Comparison of ENCODE assay signal across 9 mouse cellular contexts in genomic region chr4:109504885-109505284, GRCm38 (mm10). TPM values are rescaled to one million over a fixed set of nuclear protein-coding genes. Genes with fewer than 3 reads are reported as not detected.
DNase-seq lines count a peak whose midpoint lies in the region; ATAC-seq and TF ChIP-seq lines count a peak whose summit lies in the region.
"Had no signal": no experiment of that assay in that cellular context is flagged by ENCODE, and none has a peak within 500 bp of the region (broad histone marks: within the 10 kb centered on the region; RNA-seq: fewer than 3 reads in every experiment).

No protein-coding gene starts in this region.

- no peak overlapping the region for H3K4me2 ChIP-seq in liver, embryonic 14.5 days (ENCODE audit: low read depth)

- peak; percentile 59 for DNase-seq in adrenal gland, adult 2 months
- no peak for DNase-seq in adrenal gland, adult 18-20 months (ENCODE audit: low spot score in 2 of 2)
- DNase-seq in cerebellum, adult 2 months: peak; percentile 42 to 60
- DNase-seq in gastrocnemius, adult 2 months: peak; percentile 52
- DNase-seq in large intestine, adult 2 months (ENCODE audit: low read depth, low spot score): peak; percentile 68
- peak; percentile 49 to 66 (median 62) for DNase-seq in liver, embryonic 14.5 days (ENCODE audit: low read depth in 3 of 3, low spot score in 3 of 3)
- DNase-seq in right cerebral cortex, adult 18-20 months: peak; percentile 64

- H3K9me3 ChIP-seq in E14TG2a.4 (ENCODE audit: low read length): no peaks in the 10 kb centered on the region
- H3K9me3 ChIP-seq in liver, embryonic 14.5 days (ENCODE audit: control insufficient read depth, low read length): no peaks in the 10 kb centered on the region

- intact Hi-C loops in gastrocnemius, adult 2 months (cut with DNase I): loop anchor here (2.0 to 5.0 kb wide), 2 partner anchors 197 to 224 kb away; no protein-coding TSS in a partner anchor

- no peaks in the 10 kb centered on the region for H3K36me3 ChIP-seq in E14TG2a.4 (ENCODE audit: insufficient read depth, low read length)
- no peaks in the 10 kb centered on the region for H3K36me3 ChIP-seq in liver, embryonic 14.5 days (replicated peaks; ENCODE audit: control insufficient read depth, insufficient read depth, low read depth)

- H3K27me3 ChIP-seq in E14TG2a.4 (ENCODE audit: insufficient read depth, low read length): no peaks in the 10 kb centered on the region; the same call in 1 of the 2 replicates
- H3K27me3 ChIP-seq in cerebellum, adult 2 months (ENCODE audit: control insufficient read depth, insufficient read depth, low read length): no peaks in the 10 kb centered on the region
- H3K27me3 ChIP-seq in liver, embryonic 14.5 days (ENCODE audit: control insufficient read depth, insufficient read depth, low read length): no peaks in the 10 kb centered on the region

- 2% methylated on average over 5 of the region's 5 CpGs for WGBS in cerebellum, adult 2 months
- WGBS in large intestine, adult 2 months: 2% methylated on average over 5 of the region's 5 CpGs
- 3% methylated on average over 5 of the region's 5 CpGs for WGBS in liver, embryonic 14.5 days (ENCODE audit: insufficient replicate concordance)

- H3K4me1 ChIP-seq in E14TG2a.4 (replicated peaks; ENCODE audit: low read depth, low read length): no peaks in the 10 kb centered on the region
- H3K4me1 ChIP-seq in cerebellum, adult 2 months (ENCODE audit: control insufficient read depth, insufficient read depth, low read length): no peaks in the 10 kb centered on the region
- no peaks in the 10 kb centered on the region for H3K4me1 ChIP-seq in liver, embryonic 14.5 days (replicated peaks; ENCODE audit: control insufficient read depth in 2 of 2, insufficient read depth in 2 of 2, low read length in 1 of 2)

- TF ChIP-seq EP300 in liver, embryonic 14.5 days (IDR thresholded peaks at IDR 0.05; ENCODE audit: low read depth): no peak

- TF ChIP-seq CTCF in E14TG2a.4 (conservative IDR thresholded peaks at IDR 0.05; ENCODE audit: low read length): peak; percentile 50
- TF ChIP-seq CTCF in cerebellum, adult 2 months (IDR thresholded peaks at IDR 0.05; ENCODE audit: borderline replicate concordance, insufficient read depth, low read depth, low read length): peak; percentile 55; the same call in 1 of the 2 replicates
- TF ChIP-seq CTCF in gastrocnemius, adult 2 months (IDR thresholded peaks at IDR 0.05): peak; percentile 76
- TF ChIP-seq CTCF in liver, embryonic 14.5 days (IDR thresholded peaks at IDR 0.05; ENCODE audit: low read depth): peak; percentile 82

- H3K4me3 ChIP-seq in E14TG2a.4 (replicated peaks; ENCODE audit: low read length): no peak overlapping the region
- H3K4me3 ChIP-seq in cerebellum, adult 2 months (replicated peaks; ENCODE audit: insufficient read depth, low read depth, low read length): no peak overlapping the region
- no peak overlapping the region for H3K4me3 ChIP-seq in gastrocnemius, adult 2 months
- H3K4me3 ChIP-seq in liver, embryonic 14.5 days (ENCODE audit: insufficient read depth in 1 of 2, low read depth in 2 of 2, low read length in 2 of 2): no peak overlapping the region

- no peak for ATAC-seq in liver, embryonic 14.5 days (ENCODE audit: insufficient read depth)

- no peak overlapping the region for H3K9ac ChIP-seq in liver, embryonic 14.5 days (replicated peaks)

- no peak overlapping the region for H3K27ac ChIP-seq in cerebellum, adult 2 months (ENCODE audit: insufficient read depth, low read length)
- H3K27ac ChIP-seq in gastrocnemius, adult 2 months: no peak overlapping the region
- H3K27ac ChIP-seq in liver, embryonic 14.5 days: no peak overlapping the region
- H3K27ac ChIP-seq: macrophage had no signal

- TF ChIP-seq POLR2A in cerebellum, adult 2 months (IDR thresholded peaks at IDR 0.05; ENCODE audit: borderline replicate concordance, insufficient read depth, low read length): no peak

RNA-seq across cellular contexts. Expression of gene Rnf11, which starts 20.4 kb away (rescaled TPM):
- 100 to 1,000 TPM; 184 to 288 TPM for total RNA-seq in adrenal gland, adult 2 months (2021)
- polyA plus RNA-seq in adrenal gland, adult 2 months (2012; rRNA removed): 159 and 246 TPM in 2 replicates
- 100 to 1,000 TPM; 187 to 242 TPM for total RNA-seq in adrenal gland, adult 18-20 months (2021)
- 145 and 161 TPM in 2 replicates for polyA plus RNA-seq in cerebellum, adult 2 months (2012; rRNA removed)
- total RNA-seq in gastrocnemius, adult 2 months (2021): 100 to 1,000 TPM; 134 to 137 TPM
- 12.3 and 12.8 TPM in 2 replicates for polyA plus RNA-seq in large intestine, adult 2 months (2012; rRNA removed)
- polyA plus RNA-seq in liver, embryonic 14.5 days (2012; rRNA removed): 13.6 and 22.2 TPM in 2 replicates
- polyA plus RNA-seq in liver, embryonic 14.5 days (2014; fragmentation: Nextera tagmentation; extraction: Ambion mirVana): 39.1 and 40.7 TPM in 2 replicates

RNA-seq across cellular contexts. Expression of gene 4930522H14Rik, which starts 26.2 kb away (rescaled TPM):
- total RNA-seq in adrenal gland, adult 2 months (2021): not detected
- not detected in 2 replicates for polyA plus RNA-seq in adrenal gland, adult 2 months (2012; rRNA removed)
- not detected for total RNA-seq in adrenal gland, adult 18-20 months (2021)
- polyA plus RNA-seq in cerebellum, adult 2 months (2012; rRNA removed): not detected in 2 replicates
- total RNA-seq in gastrocnemius, adult 2 months (2021): not detected
- not detected in 2 replicates for polyA plus RNA-seq in large intestine, adult 2 months (2012; rRNA removed)
- polyA plus RNA-seq in liver, embryonic 14.5 days (2012; rRNA removed): not detected in 2 replicates
- not detected in 2 replicates for polyA plus RNA-seq in liver, embryonic 14.5 days (2014; fragmentation: Nextera tagmentation; extraction: Ambion mirVana)
- polyA plus RNA-seq: macrophage had no signal

Comparison
In these comparisons a context has a peak if more than half of its experiments do, and no peak if none do; other contexts are left out.
1. DNase-seq: peak in adrenal gland, adult 2 months (single experiment), cerebellum, adult 2 months (2 of 2), gastrocnemius, adult 2 months (single experiment), large intestine, adult 2 months (single experiment), liver, embryonic 14.5 days (3 of 3) and right cerebral cortex, adult 18-20 months (single experiment); none in adrenal gland, adult 18-20 months (0 of 2).
2. Peak in every context shown above with its lines, with median percentiles within 50 percentile points of each other: CTCF ChIP-seq.